Mouse (Mus musculus) midbrain, postnatal 0 days (tissue): ENCODE results near the gene Dhx16. TPM values are rescaled to one million over a fixed set of nuclear protein-coding genes. Genes with fewer than 3 reads are reported as not detected.

ENCODE experiments used
- ATAC-seq: fragments of 200-750 bp; cut with Nextera tagmentation; 2 replicates; pipeline ENCODE4 v1.8.0; 2017; ENCODE audit warnings: moderate number of reproducible peaks, mild to moderate bottlenecking, moderate TSS enrichment, moderate library complexity; ENCODE audit not compliant: low FRiP score
- DNase-seq: peaks from one replicate; pipeline ENCODE4 v3.0.0-alpha.2; 2015; ENCODE audit warnings: low spot score
- H3K27ac ChIP-seq: fragments of 300-500 bp; sonication (generic); 2 replicates; pipeline ENCODE4 v1.5.1; 2014; ENCODE audit warnings: low read depth, mild to moderate bottlenecking, low read length, mixed read lengths
- H3K27me3 ChIP-seq: fragments of 300-500 bp; sonication (generic); 2 replicates; pipeline ENCODE4 v1.6.1; 2014; ENCODE audit warnings: low read length, control low read depth, mixed read lengths; ENCODE audit not compliant: insufficient read depth
- H3K36me3 ChIP-seq: fragments of 300-500 bp; sonication (generic); 2 replicates; pipeline ENCODE4 v1.6.1; 2014; ENCODE audit warnings: low read length, control low read depth, mixed read lengths; ENCODE audit not compliant: insufficient read depth
- H3K4me1 ChIP-seq: fragments of 300-500 bp; sonication (generic); 2 replicates; pipeline ENCODE4 v1.6.1; 2014; ENCODE audit warnings: mild to moderate bottlenecking, control low read depth, antibody characterized with exemption, low read length, mixed read lengths; ENCODE audit not compliant: insufficient read depth
- H3K4me2 ChIP-seq: fragments of 300-500 bp; sonication (generic); 2 replicates; pipeline ENCODE4 v1.6.1; 2014; ENCODE audit warnings: low read depth, mild to moderate bottlenecking, low read length, mixed read lengths; ENCODE audit not compliant: poor library complexity, severe bottlenecking
- H3K4me3 ChIP-seq: fragments of 300-500 bp; sonication (generic); 2 replicates; pipeline ENCODE4 v1.5.1; 2014; ENCODE audit warnings: low read depth, mild to moderate bottlenecking, low read length, moderate library complexity
- H3K9ac ChIP-seq: fragments of 300-500 bp; sonication (generic); replicated peaks from 2 replicates; pipeline ENCODE4 v1.6.1; 2014; ENCODE audit warnings: mild to moderate bottlenecking, low read length, moderate library complexity, mixed read lengths; ENCODE audit not compliant: poor library complexity, severe bottlenecking
- H3K9me3 ChIP-seq: fragments of 300-500 bp; sonication (generic); 2 replicates; pipeline ENCODE4 v1.6.1; 2016; ENCODE audit warnings: low read length, control low read depth
- CTCF ChIP-seq: IDR thresholded peaks from 2 replicates; pipeline ENCODE4 v1.5.1; 2016; ENCODE audit warnings: antibody characterized with exemption, mild to moderate bottlenecking
- WGBS: fragments of 180-500 bp; shearing (Covaris S2); extraction: QIAGEN DNeasy Blood & Tissue Kit; methylation state at CpG from one replicate; pipeline ENCODE4 v1.1.7; 2014; 5-methylcytosine and 5-hydroxymethylcytosine counted together
- polyA plus RNA-seq: library from polyadenylated mRNA; unstranded; fragments of >200 nt; fragmentation: Nextera tagmentation; extraction: Ambion mirVana; gene quantifications from 2 replicates; pipeline ENCODE4 v1.2.1, GENCODE M21; 2015
- total RNA-seq: library from RNA; depleted of rRNA; stranded (reverse); fragments of >200 nt; gene quantifications from 2 replicates; pipeline ENCODE4 v1.2.3, GENCODE M21; 2014

Dhx16 gene
- total and polyA plus RNA-seq, 2 experiments from 2014 or later = 25.1 to 26.7 TPM

DNA sequence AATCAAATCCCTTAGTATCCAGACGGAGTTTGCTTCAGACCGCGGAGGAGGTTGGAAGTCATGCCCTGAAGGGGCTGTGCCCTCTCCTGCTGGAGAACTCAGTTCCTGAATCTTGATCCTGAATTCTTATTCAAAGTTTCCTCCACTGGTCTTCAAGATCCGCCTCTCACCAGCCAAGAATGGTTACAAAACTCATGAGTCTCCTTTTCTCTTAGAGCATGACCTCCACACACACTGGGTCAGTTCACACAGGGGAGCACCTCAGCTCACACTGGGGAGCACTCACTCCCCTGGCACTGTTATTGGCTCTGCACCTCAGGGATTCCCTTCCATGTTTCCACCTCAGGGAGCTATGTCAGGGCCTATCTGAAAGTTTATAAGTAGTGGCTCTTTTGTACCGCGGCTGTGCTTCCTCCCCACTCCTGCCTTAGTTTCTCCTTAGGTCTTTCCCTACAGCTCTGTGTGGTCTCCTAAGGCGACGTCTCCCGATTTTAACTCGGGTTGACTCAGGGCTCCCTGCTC, 14.7 kb upstream of the Dhx16 start:
- TF ChIP-seq CTCF = no peak
- Histone ChIP-seq H3K27ac (peak overlapping the region; percentile 89; the same call in 1 of the 2 replicates), H3K36me3 (no peaks in the 10 kb centered on the region), H3K4me3 (peak overlapping the region; percentile 76), H3K9ac (peak overlapping the region; percentile 83), H3K4me1 (peaks cover 11% of the 10 kb centered on the region), H3K9me3 (no peaks in the 10 kb centered on the region), H3K27me3 (no peaks in the 10 kb centered on the region), H3K4me2 (peak overlapping the region; percentile 91)
- ATAC-seq (no peak), DNase-seq (no peak)
- 22% methylated on average over 10 of the region's 10 CpGs for WGBS

DNA sequence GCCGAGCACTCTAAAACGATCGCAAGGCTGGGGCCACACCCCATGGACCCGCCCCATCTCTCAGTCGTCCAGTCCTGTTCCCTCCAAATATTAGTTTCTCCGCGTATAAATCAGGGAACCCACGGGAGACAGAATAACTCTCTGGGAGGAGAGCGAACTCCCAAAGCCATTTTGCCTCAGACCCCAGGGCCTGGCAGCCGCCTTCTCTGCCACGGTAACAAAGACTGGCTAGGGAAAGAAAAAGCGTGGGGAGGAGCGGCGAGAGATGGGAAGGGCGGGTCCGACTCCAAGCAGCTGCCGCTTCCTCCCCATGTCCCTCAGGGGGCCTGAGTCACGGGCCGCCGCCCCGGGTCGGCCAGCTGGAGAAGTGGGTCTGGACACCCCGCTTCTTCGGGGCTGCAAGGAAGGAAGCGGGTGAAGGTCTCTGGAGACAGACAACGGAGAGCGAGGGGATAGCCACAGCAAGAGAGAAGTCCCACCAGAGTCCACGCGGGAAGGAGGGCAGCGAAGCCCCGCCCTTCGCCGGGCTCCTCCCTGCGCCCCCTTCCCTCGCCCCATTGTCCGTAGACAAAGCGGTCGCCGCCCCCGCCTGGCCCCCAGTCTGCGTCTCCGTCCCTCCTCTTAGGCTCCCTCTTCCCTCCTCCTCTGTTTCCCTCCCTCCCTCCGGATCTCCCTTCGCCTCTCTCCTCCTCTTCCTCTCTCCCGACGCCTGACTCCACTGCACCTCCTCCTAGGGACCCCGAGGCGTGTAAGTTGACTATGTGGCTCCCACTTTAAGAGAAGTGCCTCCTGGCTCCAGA, 13.9 kb upstream of the Dhx16 start, which contains the start of gene Ppp1r18:
Ppp1r18 (plus strand) TSS at position 113 of the 800 bp plus-strand sequence.
- WGBS = under 1% methylated on average over 47 of the region's 48 CpGs
- Histone ChIP-seq H3K4me2 (peak within 1 kb of the TSS; percentile 91), H3K36me3 (no peaks in the 10 kb centered on the region), H3K4me3 (peak within 1 kb of the TSS; percentile 76), H3K9me3 (no peaks in the 10 kb centered on the region), H3K27me3 (no peaks in the 10 kb centered on the region), H3K4me1 (peaks cover 17% of the 10 kb centered on the region), H3K27ac (peak within 1 kb of the TSS; percentile 89), H3K9ac (peak within 1 kb of the TSS; percentile 83)
- ATAC-seq = peak; percentile 57
- no peak for TF ChIP-seq CTCF
- DNase-seq = peak; percentile 84

DNA sequence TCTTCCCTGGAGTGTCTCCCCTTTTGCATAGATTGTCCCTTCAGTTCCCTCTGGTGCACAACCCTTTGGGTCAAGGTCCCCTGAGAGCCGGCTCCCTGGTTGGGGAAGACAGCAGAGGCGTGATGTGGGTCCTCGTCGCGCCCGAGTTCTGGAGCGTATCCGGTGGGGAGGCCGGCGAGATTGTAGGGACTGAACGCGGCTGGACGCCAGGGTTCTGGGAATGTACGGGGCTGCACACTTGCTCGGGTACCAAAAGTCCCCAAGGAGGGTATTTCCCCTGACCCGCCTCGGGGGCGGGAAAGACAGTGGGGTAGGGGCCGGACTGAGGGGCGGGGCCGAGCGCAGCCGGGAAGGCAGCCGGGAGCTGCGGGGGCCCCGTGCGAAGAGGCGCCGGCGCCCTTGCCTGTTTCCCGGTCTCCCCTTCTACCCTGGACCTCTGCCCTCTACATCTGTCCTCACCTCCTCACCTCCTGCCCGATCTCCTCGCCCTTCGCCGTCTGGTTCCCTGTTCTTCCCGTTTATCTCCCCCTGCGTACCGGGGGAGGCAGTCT, 13.3 kb upstream of the Dhx16 start:
- H3K27me3 ChIP-seq = no peaks in the 10 kb centered on the region
- H3K9me3 ChIP-seq = no peaks in the 10 kb centered on the region
- H3K9ac ChIP-seq = peak overlapping the region; percentile 83
- H3K4me3 ChIP-seq = peak overlapping the region; percentile 76
- DNase-seq (peak; percentile 52), ATAC-seq (peak; percentile 35; the same call in 1 of the 2 replicates)
- H3K27ac ChIP-seq = peak overlapping the region; percentile 89
- H3K36me3 ChIP-seq = no peaks in the 10 kb centered on the region
- H3K4me2 ChIP-seq = peak overlapping the region; percentile 91
- TF ChIP-seq CTCF = no peak
- WGBS = under 1% methylated on average over 35 of the region's 38 CpGs
- peaks cover 17% of the 10 kb centered on the region for H3K4me1 ChIP-seq

DNA sequence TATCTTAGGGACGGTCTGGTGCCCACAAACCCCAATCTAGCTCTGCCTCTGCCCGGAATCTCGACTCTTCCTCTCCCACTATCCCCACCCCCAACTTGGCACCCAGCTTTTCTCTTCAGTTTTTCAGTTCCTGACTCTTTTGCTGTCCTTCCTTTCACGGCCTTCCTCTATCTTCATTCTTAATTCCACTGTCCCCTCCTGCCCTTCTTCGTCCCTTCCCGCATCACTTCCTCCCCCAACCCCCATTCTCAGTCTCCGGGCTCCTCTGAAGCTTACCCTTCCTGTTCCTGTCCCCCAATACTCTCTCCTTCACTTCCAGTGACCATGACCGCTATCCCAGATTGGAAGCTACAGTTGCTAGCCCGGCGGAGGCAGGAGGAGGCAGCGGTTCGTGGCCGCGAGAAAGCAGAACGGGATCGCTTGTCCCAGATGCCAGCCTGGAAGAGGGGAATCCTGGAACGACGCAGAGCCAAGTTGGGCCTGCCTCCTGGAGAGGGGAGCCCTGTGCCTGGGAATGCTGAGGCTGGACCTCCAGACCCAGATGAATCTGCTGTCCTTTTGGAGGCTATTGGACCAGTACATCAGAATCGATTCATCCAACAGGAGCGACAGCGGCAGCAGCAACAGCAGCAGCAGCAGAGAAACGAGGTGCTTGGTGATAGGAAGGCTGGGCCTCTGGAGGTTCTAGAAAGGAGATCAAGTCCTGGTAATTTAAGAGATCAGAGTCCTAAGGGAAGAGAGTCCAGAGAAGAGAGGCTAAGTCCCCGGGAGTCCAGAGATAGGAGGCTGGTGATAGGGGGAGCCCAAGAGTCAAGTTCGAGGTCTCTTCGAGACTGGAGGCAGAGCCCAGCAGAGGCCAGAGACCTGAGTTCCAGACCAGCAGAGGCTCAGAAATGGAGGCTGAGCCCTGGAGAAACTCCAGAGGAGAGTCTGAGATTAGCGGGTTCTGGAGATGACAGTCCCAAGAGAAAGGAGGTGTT, 12.4 kb upstream of the Dhx16 start:
- Histone ChIP-seq H3K4me3 (peak overlapping the region; percentile 76), H3K9me3 (no peaks in the 10 kb centered on the region), H3K36me3 (no peaks in the 10 kb centered on the region), H3K27me3 (no peaks in the 10 kb centered on the region), H3K4me1 (peaks cover 20% of the 10 kb centered on the region), H3K27ac (peak overlapping the region; percentile 89), H3K9ac (peak overlapping the region; percentile 83), H3K4me2 (peak overlapping the region; percentile 91)
- 0 out of 2 replicates have a peak, but pooled peaks have one; percentile 23 for TF ChIP-seq CTCF
- DNase-seq (no peak), ATAC-seq (no peak)
- WGBS = 6% methylated on average over 26 of the region's 26 CpGs

DNA sequence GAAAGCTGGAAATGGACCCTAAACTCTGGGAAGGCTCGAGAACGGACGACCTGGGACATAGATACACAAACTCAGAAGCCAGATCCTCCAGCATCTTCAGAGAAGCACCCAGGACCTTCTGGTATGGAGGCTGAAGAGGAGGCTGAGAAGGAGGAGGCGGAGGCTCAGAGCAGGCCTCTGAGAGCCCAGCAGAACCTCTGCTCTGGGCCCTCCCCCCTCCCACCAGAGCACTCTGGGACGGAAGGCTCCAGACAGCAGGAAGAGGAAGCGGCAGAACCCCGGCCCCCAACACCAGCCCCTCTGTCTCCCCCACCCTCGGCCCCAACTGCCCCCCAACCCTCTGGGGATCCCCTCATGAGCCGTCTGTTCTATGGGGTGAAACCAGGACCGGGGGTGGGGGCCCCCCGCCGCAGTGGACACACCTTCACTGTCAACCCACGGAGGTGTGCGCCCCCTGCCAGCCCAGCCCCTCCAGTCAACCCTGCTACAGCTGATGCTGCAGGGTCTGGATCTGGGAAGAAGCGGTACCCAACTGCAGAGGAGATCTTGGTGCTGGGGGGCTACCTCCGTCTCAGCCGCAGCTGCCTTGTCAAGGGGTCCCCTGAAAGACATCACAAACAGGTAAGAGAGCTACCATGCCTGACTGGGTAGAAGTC, 11.3 kb upstream of the Dhx16 start:
- ATAC-seq (no peak), DNase-seq (no peak)
- H3K27ac ChIP-seq = peak overlapping the region; percentile 89
- peak overlapping the region; percentile 69 for H3K9ac ChIP-seq
- no peaks in the 10 kb centered on the region for H3K27me3 ChIP-seq
- H3K4me1 ChIP-seq = peaks cover 24% of the 10 kb centered on the region
- H3K4me3 ChIP-seq = peak overlapping the region; percentile 76
- TF ChIP-seq CTCF = no peak
- H3K9me3 ChIP-seq = no peaks in the 10 kb centered on the region
- H3K4me2 ChIP-seq = peak overlapping the region; percentile 91
- 25% methylated on average over 17 of the region's 17 CpGs for WGBS
- no peaks in the 10 kb centered on the region for H3K36me3 ChIP-seq
